Mouse (Mus musculus) bone marrow, adult 2 months (tissue): ENCODE results near the gene Espl1.

Source experiments
- CTCF ChIP-seq: fragments of 200-500 bp; IDR thresholded peaks from 2 replicates; pipeline ENCODE4 v1.5.1; 2011; ENCODE audit warnings: low read length, control low read depth; ENCODE audit not compliant: control insufficient read depth, insufficient read depth
- POLR2A ChIP-seq: fragments of 200-500 bp; IDR thresholded peaks from 2 replicates; pipeline ENCODE4 v1.6.1; 2011; ENCODE audit warnings: low read depth, mild to moderate bottlenecking, control low read depth, low read length, borderline replicate concordance; ENCODE audit not compliant: control insufficient read depth

DNA sequence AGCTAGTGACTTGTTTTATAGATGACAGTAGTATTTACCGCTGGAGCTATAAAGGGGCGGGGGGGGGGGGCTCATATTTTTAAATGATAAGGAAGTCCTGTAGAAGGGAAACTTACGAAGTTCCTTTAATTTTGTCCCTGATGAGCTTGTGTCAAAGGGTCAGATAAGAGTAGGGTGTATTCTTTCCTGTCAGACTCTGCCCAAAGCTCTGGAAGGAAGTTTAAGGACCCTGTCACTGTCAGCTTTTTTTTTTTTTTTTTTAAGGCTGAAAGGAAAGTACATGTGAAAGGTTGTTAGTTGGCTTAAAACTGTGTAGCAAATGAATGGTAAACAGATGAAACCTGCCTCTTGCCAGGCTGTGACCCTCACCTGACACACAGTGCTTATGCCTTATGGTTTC lies 12.4 kb upstream of the Espl1 start:
- no peak for TF ChIP-seq CTCF
- TF ChIP-seq POLR2A = no peak
